Mouse (Mus musculus) adrenal gland, postnatal 10 days (tissue): Measurements from ENCODE around the gene Fggy. TPM values are rescaled to one million over a fixed set of nuclear protein-coding genes. Genes with fewer than 3 reads are reported as not detected.
A peak's percentile ranks its signal among the peaks of the same experiment; 100 is the strongest.

Source experiments
- DNase-seq: peaks from one replicate; pipeline ENCODE4 v3.0.0; 2021; ENCODE audit warnings: mixed read lengths
- total RNA-seq, 2 experiments: library from RNA; stranded (reverse); gene quantifications; 2 replicates each; pipeline ENCODE4 v1.2.3; 2021

Gene Fggy
- total RNA-seq, 2 experiments from 2014 or later: 44.1 to 57.7 TPM

DNA sequence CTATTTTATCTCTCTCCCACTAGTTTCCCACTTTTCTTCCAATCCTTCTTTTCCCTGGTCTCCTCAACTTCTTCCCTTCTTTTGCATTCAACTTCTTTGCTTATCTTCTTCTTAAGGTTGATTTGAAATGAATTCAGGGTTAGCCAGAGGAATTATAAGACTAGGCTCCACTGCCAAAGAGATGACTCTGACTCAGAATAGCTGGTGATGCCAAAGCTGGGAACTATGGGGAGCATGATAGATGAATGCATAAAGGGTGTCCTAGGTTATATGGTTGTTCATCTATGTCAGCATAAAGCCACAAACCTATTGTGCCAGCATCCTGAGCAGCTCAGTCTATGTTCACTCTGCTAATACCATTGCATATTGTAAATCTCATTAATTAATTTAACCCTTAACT, 348.8 kb downstream of the Fggy start:
- DNase-seq: no peak

GRCm38 (mm10) chr4:95909689-95910654, 352.7 kb downstream of the Fggy start:
- no peak for DNase-seq

DNA sequence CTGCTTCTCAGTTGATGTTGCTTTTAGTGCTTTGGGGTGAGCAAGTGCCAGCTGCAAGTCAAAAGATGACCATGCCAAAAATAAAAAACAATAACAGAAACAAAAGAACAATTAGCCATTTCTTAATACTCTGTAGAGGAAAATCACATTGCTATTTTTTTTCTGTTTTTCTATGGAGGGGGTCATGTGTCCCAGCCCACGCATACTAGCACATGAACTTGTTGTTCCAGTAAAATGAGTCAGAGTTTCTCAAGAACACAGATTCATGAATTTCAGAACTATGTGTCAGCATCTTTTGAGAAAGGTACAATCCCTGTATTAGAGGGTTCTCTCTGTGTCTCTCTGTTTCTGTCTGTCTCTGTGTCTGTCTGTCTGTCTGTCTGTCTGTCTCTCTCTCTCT, 355.7 kb downstream of the Fggy start:
- no peak for DNase-seq

- no peak for DNase-seq
Measured at GRCm38 (mm10) chr4:95915628-95916579, 358.6 kb downstream of the Fggy start.

DNA sequence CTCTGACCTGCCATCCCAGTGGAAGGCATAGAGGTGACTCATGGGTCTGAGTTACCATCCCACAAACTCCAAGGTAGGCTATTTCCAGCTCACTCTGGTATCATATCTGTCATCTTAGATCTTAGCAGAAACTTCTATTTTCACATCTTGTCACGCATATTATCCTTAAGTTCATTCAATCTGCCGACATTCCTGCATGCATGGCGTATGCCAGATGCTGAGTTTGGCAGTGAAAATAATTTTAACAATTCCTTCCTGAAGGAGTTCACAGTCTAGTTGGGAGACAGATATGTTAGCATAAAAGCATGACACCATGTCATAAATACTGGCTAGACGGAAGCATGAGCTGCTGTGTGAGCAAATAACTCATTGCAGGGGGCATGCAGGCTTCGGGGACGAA, 360.4 kb downstream of the Fggy start:
- DNase-seq: no peak

GRCm38 (mm10) chr4:95920448-95920847, 363.1 kb downstream of the Fggy start:
- no peak for DNase-seq

DNA sequence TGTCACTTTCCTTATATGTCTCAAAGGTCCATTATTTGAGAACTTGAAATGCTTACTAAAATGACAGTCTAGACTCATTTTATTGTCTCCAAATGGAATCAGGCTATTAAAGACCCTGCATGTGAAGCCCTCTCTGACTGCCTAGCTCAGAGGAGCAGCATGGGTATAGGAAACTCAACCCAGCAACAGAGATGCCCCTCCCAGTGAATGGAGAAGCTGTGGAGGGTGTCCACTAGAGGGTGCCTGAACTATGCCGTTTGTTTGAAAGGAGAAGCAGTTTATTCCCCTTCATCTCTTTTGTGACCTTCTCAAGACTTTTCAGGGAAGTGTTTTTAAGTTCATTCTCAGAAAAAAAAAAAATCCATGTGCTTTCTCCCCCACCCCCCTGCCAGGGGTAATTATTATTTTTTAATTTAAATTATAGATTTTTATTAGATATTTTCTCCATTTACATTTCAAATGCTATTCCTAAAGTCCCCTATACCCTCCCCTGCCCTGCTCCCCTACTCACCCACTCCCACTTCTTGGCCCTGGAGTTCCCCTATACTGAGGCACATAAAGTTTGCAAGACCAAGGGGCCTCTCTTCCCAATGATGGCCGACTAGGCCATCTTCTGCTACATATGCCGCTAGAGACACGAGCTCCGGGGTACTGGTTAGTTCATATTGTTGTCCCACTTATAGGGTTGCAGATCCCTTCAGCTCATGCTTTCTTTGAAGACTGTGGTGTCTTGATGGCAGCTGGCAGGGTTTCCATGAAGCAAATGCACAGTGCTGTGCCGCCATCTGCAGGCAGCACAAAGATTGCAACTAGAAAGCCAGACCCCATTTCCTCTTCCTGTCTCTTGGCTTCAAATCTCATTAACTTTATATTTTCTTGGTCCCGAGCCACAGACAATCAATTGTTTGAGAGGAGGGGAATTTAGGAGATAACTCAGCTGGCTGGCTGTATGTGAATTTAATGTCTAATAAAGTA, 367.2 kb downstream of the Fggy start:
- DNase-seq: peak; percentile 84

GRCm38 (mm10) chr4:95928846-95929245, 371.5 kb downstream of the Fggy start:
- no peak for DNase-seq

DNA sequence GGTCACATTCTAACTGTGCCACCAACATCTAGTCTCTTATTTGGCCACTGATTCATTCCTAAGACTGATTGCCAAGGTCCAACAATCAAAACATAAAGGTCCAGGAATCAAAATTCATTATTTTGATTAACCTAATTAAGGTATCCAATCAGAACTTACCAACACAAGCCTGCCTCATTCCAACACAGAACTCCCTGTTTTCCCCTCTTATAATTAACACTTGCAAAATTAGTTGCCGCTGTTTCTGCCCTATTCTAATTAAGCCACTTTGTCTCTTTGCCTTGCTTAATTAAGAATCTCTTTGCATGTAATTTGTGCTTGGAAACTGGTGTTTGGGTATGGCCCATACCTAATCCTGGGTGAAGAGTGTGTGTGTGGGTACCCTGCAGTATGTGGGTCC, 372.6 kb downstream of the Fggy start:
- DNase-seq: no peak

DNA sequence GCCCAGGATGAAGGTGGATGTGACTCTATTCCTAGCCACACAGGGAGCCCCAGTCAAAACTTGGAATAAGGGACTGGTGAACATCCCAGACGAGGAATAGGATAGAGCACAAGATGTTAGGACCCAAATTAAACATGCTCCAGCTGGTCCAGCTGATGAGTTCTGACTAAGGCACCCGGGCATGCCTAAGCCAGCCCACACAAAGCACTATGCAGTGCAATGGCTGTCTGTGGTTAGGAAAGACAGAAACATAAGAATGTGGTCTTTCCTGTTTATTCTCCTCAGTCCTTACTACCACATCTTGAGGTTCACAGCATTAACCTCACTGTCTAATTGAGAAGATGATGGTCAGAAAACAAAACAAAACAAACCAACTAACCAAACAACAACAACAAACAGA, 374.0 kb downstream of the Fggy start:
- no peak for DNase-seq

GRCm38 (mm10) chr4:95933801-95934356, 376.6 kb downstream of the Fggy start:
- no peak for DNase-seq

DNA sequence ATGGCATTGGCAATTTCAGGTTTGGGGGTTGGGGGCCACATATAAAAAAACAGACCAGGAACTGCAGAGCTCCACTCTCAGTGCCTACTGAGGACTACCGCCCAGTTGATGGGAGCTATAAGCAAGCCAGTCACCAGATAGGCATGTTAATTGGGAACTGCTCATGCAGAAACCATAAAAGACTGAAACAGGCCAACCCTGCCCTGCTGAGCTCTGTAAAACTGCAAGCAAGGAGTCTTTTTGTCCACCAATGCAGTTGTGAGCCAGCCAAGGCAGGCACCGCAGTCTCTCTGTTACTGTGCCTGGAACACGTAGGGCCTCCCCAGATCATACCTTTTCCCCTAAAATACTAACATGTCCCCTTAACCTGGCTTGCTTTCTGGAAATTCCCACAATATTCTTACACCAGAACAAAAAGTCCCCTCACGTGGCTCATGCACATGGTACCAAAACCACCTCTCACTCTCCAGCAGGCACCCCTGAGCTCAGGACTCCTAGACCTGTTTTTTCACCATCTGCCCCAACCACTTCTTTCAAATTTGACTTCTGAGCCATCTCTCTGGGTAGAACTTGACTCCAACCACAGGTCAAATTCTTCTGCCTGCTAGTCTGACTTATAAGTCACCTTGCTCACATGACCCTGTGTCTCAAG, 377.2 kb downstream of the Fggy start:
- DNase-seq: no peak

- DNase-seq: no peak
Measured at GRCm38 (mm10) chr4:95938701-95939100, 381.4 kb downstream of the Fggy start.

DNA sequence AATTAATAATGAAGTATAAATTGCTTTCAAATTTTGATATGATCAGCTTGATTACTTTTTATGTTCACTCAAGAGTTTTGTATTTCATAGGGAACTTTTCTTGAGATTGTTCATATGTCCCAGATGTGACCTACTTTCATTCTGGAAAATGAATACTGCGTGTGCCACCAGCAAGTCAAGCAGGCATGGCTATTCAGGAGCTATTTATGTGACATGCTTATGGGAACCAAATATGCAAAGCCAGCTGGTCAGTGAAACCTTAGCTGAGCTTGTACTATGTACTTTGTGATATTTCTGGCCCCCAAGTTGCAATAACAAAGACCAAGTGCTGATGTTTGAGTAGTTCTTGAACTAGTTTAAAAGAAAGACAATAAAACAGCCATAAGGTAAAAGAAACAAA, 390.6 kb downstream of the Fggy start:
- DNase-seq: no peak

DNA sequence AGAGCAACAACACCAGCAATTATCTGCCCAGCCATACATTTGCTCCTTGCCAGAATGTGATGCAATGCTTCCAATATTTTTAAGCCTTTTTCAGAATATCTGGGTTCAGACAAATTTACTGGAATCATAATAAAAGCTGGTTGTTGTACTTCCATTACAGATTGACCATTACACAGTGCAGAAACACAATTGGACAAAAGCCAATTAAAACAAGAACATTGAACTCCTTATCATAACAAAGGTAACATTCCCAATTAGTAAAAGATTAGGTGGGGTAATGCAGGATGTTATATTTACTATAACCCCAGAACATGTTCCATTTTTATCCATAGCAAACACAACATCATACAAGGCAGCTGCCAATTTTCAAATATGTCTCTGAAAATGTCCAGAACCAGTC, 396.0 kb downstream of the Fggy start:
- DNase-seq: no peak

- peak; percentile 95 for DNase-seq
Measured at GRCm38 (mm10) chr4:95966928-95967724, 409.8 kb downstream of the Fggy start, which contains the start of gene Hook1. Gene Hook1, plus strand, starts transcription at chr4:95967240.
